Mouse (Mus musculus): ENCODE data around the gene Macrod2.
"Not testable (repeated sequence)": the region's sequence is repeated elsewhere in the genome, so short reads cannot be mapped to it uniquely, and the experiment has no call there.

GRCm38 (mm10) chr2:140742954-140743353 lies 347.8 kb downstream of the Macrod2 start:
- not testable (repeated sequence) for TF ChIP-seq CTCF (IDR thresholded peaks at IDR 0.05; ENCODE audit: low read depth, low read length); POLR2A (IDR thresholded peaks at IDR 0.05; ENCODE audit: extremely low read depth, insufficient read depth, low read length)
